Mouse (Mus musculus): ENCODE measurements around the gene Smn1. TPM values are rescaled to one million over a fixed set of nuclear protein-coding genes. Genes with fewer than 3 reads are reported as not detected.

Gene Smn1
- total RNA-seq, 2 experiments from 2014 or later = 12.2 to 15.2 TPM

Other genes with a start within 250 kb of the Smn1 start
- gene Cartpt, start 223.8 kb upstream of the Smn1 start, total RNA-seq (2021) = not detected
- 10 to 100 TPM; 29.3 to 37.4 TPM for gene Mccc2, start 109.2 kb upstream of the Smn1 start, total RNA-seq (2021)
- 10 to 100 TPM; 12.8 to 16.4 TPM for gene Bdp1, start 20.8 kb upstream of the Smn1 start, total RNA-seq (2021)
- gene Serf1, start 16.8 kb upstream of the Smn1 start, total RNA-seq (2021) = 1 to 10 TPM; 6.6 to 7.9 TPM
- under 1 TPM; 0.10 TPM for gene Naip2, start 77.2 kb downstream of the Smn1 start, total RNA-seq (2021)
- under 1 TPM; 0.08 to 0.15 TPM for gene Naip5, start 121.5 kb downstream of the Smn1 start, total RNA-seq (2021)
- gene Naip6, start 192.8 kb downstream of the Smn1 start, total RNA-seq (2021) = under 1 TPM; 0.05 to 0.08 TPM

Data from gastrocnemius, postnatal 36 days (tissue).